Mouse (Mus musculus): Measurements from ENCODE around the gene Olfr323.

The Olfr323 gene

GRCm38 (mm10) chr11:58630401-58630800, at the start of gene Olfr323:
Gene Olfr323, minus strand, starts transcription at chr11:58630501.
- in situ Hi-C loops (cut with MboI; ENCODE audit: low pct_unique_long_range_greater_than_20kb in 1 of 2, low sequenced_read_pairs in 2 of 2, unreplicated experiment in 1 of 2), result loop anchor here in 1 of 2 experiments (25.0 kb wide), 1 partner anchor 218 kb away; the partner anchor contains the start of gene 1810065E05Rik

GRCm38 (mm10) chr11:58671825-58672224, 41.5 kb upstream of the Olfr323 start:
- in situ Hi-C loops (cut with MboI; ENCODE audit: low pct_unique_long_range_greater_than_20kb in 1 of 2, low sequenced_read_pairs in 2 of 2, unreplicated experiment in 1 of 2), result no loop called here

GRCm38 (mm10) chr11:58669252-58669651, 39.0 kb upstream of the Olfr323 start:
- in situ Hi-C loops (cut with MboI; ENCODE audit: low pct_unique_long_range_greater_than_20kb in 1 of 2, low sequenced_read_pairs in 2 of 2, unreplicated experiment in 1 of 2), result loop anchor here in 1 of 2 experiments (10.0 kb wide), 1 partner anchor 66 kb away; the partner anchor contains the start of gene Olfr317

- in situ Hi-C loops (cut with MboI; ENCODE audit: low pct_unique_long_range_greater_than_20kb in 1 of 2, low sequenced_read_pairs in 2 of 2, unreplicated experiment in 1 of 2), result no loop called here
Observed at GRCm38 (mm10) chr11:58658596-58658995, 28.3 kb upstream of the Olfr323 start, which contains the start of gene Olfr322. Gene Olfr322, plus strand, starts transcription at chr11:58658782.

- in situ Hi-C loops (cut with MboI; ENCODE audit: low pct_unique_long_range_greater_than_20kb in 1 of 2, low sequenced_read_pairs in 2 of 2, unreplicated experiment in 1 of 2), result no loop called here
Observed at GRCm38 (mm10) chr11:58655151-58655550, 24.9 kb upstream of the Olfr323 start.

- in situ Hi-C loops (cut with MboI; ENCODE audit: low pct_unique_long_range_greater_than_20kb in 1 of 2, low sequenced_read_pairs in 2 of 2, unreplicated experiment in 1 of 2), result loop anchor here in 1 of 2 experiments (25.0 kb wide), 1 partner anchor 231 kb away; the partner anchor contains the start of gene 1810065E05Rik
Observed at GRCm38 (mm10) chr11:58643350-58643749, 13.0 kb upstream of the Olfr323 start.

GRCm38 (mm10) chr11:58641638-58642358, 11.5 kb upstream of the Olfr323 start:
- in situ Hi-C loops (cut with MboI; ENCODE audit: low pct_unique_long_range_greater_than_20kb in 1 of 2, low sequenced_read_pairs in 2 of 2, unreplicated experiment in 1 of 2), result loop anchor here in 1 of 2 experiments (25.0 kb wide), 1 partner anchor 229 kb away; the partner anchor contains the start of gene 1810065E05Rik

- in situ Hi-C loops (cut with MboI; ENCODE audit: low pct_unique_long_range_greater_than_20kb in 1 of 2, low sequenced_read_pairs in 2 of 2, unreplicated experiment in 1 of 2), result loop anchor here in 1 of 2 experiments (25.0 kb wide), 1 partner anchor 229 kb away; the partner anchor contains the start of gene 1810065E05Rik
Observed at GRCm38 (mm10) chr11:58641057-58641456, 10.8 kb upstream of the Olfr323 start.

- in situ Hi-C loops (cut with MboI; ENCODE audit: low pct_unique_long_range_greater_than_20kb in 1 of 2, low sequenced_read_pairs in 2 of 2, unreplicated experiment in 1 of 2), result loop anchor here in 1 of 2 experiments (25.0 kb wide), 1 partner anchor 228 kb away; the partner anchor contains the start of gene 1810065E05Rik
Observed at GRCm38 (mm10) chr11:58640272-58640867, 10.1 kb upstream of the Olfr323 start, which contains the start of gene Trim58. Gene Trim58, plus strand, starts transcription at chr11:58640465.

- in situ Hi-C loops (cut with MboI; ENCODE audit: low pct_unique_long_range_greater_than_20kb in 1 of 2, low sequenced_read_pairs in 2 of 2, unreplicated experiment in 1 of 2), result loop anchor here in 1 of 2 experiments (25.0 kb wide), 1 partner anchor 226 kb away; the partner anchor contains the start of gene 1810065E05Rik
Observed at GRCm38 (mm10) chr11:58638176-58638701, 7.9 kb upstream of the Olfr323 start.

- in situ Hi-C loops (cut with MboI; ENCODE audit: low pct_unique_long_range_greater_than_20kb in 1 of 2, low sequenced_read_pairs in 2 of 2, unreplicated experiment in 1 of 2), result loop anchor here in 1 of 2 experiments (25.0 kb wide), 1 partner anchor 224 kb away; the partner anchor contains the start of gene 1810065E05Rik
Observed at GRCm38 (mm10) chr11:58636376-58636977, 6.2 kb upstream of the Olfr323 start.

GRCm38 (mm10) chr11:58634878-58635277, 4.6 kb upstream of the Olfr323 start:
- in situ Hi-C loops (cut with MboI; ENCODE audit: low pct_unique_long_range_greater_than_20kb in 1 of 2, low sequenced_read_pairs in 2 of 2, unreplicated experiment in 1 of 2), result loop anchor here in 1 of 2 experiments (25.0 kb wide), 1 partner anchor 223 kb away; the partner anchor contains the start of gene 1810065E05Rik

- in situ Hi-C loops (cut with MboI; ENCODE audit: low pct_unique_long_range_greater_than_20kb in 1 of 2, low sequenced_read_pairs in 2 of 2, unreplicated experiment in 1 of 2), result loop anchor here in 1 of 2 experiments (25.0 kb wide), 1 partner anchor 214 kb away; the partner anchor contains the start of gene 1810065E05Rik
Observed at GRCm38 (mm10) chr11:58626146-58626545, 4.2 kb downstream of the Olfr323 start.

GRCm38 (mm10) chr11:58618793-58619192, 11.5 kb downstream of the Olfr323 start:
- in situ Hi-C loops (cut with MboI; ENCODE audit: low pct_unique_long_range_greater_than_20kb in 1 of 2, low sequenced_read_pairs in 2 of 2, unreplicated experiment in 1 of 2), result no loop called here

- in situ Hi-C loops (cut with MboI; ENCODE audit: low pct_unique_long_range_greater_than_20kb in 1 of 2, low sequenced_read_pairs in 2 of 2, unreplicated experiment in 1 of 2), result no loop called here
Observed at GRCm38 (mm10) chr11:58618369-58618768, 11.9 kb downstream of the Olfr323 start.

- in situ Hi-C loops (cut with MboI; ENCODE audit: low pct_unique_long_range_greater_than_20kb in 1 of 2, low sequenced_read_pairs in 2 of 2, unreplicated experiment in 1 of 2), result no loop called here
Observed at GRCm38 (mm10) chr11:58615975-58616374, 14.3 kb downstream of the Olfr323 start, which contains the start of gene 2210407C18Rik. Gene 2210407C18Rik, minus strand, starts transcription at chr11:58616075.

GRCm38 (mm10) chr11:58614526-58614925, 15.8 kb downstream of the Olfr323 start:
- in situ Hi-C loops (cut with MboI; ENCODE audit: low pct_unique_long_range_greater_than_20kb in 1 of 2, low sequenced_read_pairs in 2 of 2, unreplicated experiment in 1 of 2), result no loop called here

- in situ Hi-C loops (cut with MboI; ENCODE audit: low pct_unique_long_range_greater_than_20kb in 1 of 2, low sequenced_read_pairs in 2 of 2, unreplicated experiment in 1 of 2), result no loop called here
Observed at GRCm38 (mm10) chr11:58613359-58613758, 16.9 kb downstream of the Olfr323 start.
